Mouse (Mus musculus) gastrocnemius, adult 18-20 months (tissue): ENCODE results near the gene Ppm1g. TPM values are rescaled to one million over a fixed set of nuclear protein-coding genes. Genes with fewer than 3 reads are reported as not detected.
A peak's percentile ranks its signal among the peaks of the same experiment; 100 is the strongest.
"Not testable (repeated sequence)": the region's sequence is repeated elsewhere in the genome, so short reads cannot be mapped to it uniquely, and the experiment has no call there.

Source experiments
- DNase-seq: peaks from one replicate; pipeline ENCODE4 v3.0.0; 2021; ENCODE audit warnings: low spot score
- total RNA-seq, 2 experiments: library from RNA; stranded (reverse); gene quantifications; 2 replicates each; pipeline ENCODE4 v1.2.3; 2021

Gene Ppm1g
- total RNA-seq, 2 experiments from 2014 or later, result 37.8 to 43.9 TPM

GRCm38 (mm10) chr5:31219474-31219873, 1.0 kb downstream of the Ppm1g start:
- no peak for DNase-seq

GRCm38 (mm10) chr5:31219070-31219469, 1.4 kb downstream of the Ppm1g start:
- DNase-seq, result no peak

GRCm38 (mm10) chr5:31218294-31218693, 2.2 kb downstream of the Ppm1g start:
- DNase-seq, result no peak

- DNase-seq, result not testable (repeated sequence)
These were observed 3.9 kb downstream of the Ppm1g start for GRCm38 (mm10) chr5:31216554-31216953.

GRCm38 (mm10) chr5:31204421-31204820, 16.1 kb downstream of the Ppm1g start:
- DNase-seq, result no peak

GRCm38 (mm10) chr5:31203866-31204265, 16.6 kb downstream of the Ppm1g start:
- DNase-seq, result no peak

GRCm38 (mm10) chr5:31202933-31203332, 17.6 kb downstream of the Ppm1g start:
- DNase-seq, result no peak

- peak; percentile 97 for DNase-seq
These were observed 18.5 kb downstream of the Ppm1g start, which contains the start of gene Zfp513 for GRCm38 (mm10) chr5:31201742-31202590. Zfp513 (minus strand) TSS chr5:31202303.

- no peak for DNase-seq
These were observed 19.3 kb downstream of the Ppm1g start for GRCm38 (mm10) chr5:31201042-31201741.

- DNase-seq, result no peak
These were observed 20.1 kb downstream of the Ppm1g start for GRCm38 (mm10) chr5:31200327-31200768.

- no peak for DNase-seq
These were observed 20.6 kb downstream of the Ppm1g start for GRCm38 (mm10) chr5:31199893-31200292.

- DNase-seq, result no peak
These were observed 21.1 kb downstream of the Ppm1g start for GRCm38 (mm10) chr5:31199321-31199892.

GRCm38 (mm10) chr5:31198616-31199320, 21.7 kb downstream of the Ppm1g start:
- no peak for DNase-seq

- no peak for DNase-seq
These were observed 22.3 kb downstream of the Ppm1g start for GRCm38 (mm10) chr5:31198170-31198569.

- DNase-seq, result no peak
These were observed 23.4 kb downstream of the Ppm1g start for GRCm38 (mm10) chr5:31197072-31197471.

- no peak for DNase-seq
These were observed 24.3 kb downstream of the Ppm1g start for GRCm38 (mm10) chr5:31196207-31196606.

GRCm38 (mm10) chr5:31195671-31196070, 24.8 kb downstream of the Ppm1g start:
- no peak for DNase-seq

GRCm38 (mm10) chr5:31194486-31195485, 25.7 kb downstream of the Ppm1g start:
- DNase-seq, result no peak

- DNase-seq, result no peak
These were observed 26.7 kb downstream of the Ppm1g start for GRCm38 (mm10) chr5:31193631-31194281.
